Mouse (Mus musculus): ENCODE measurements at regions not wholly inside any gene's neighbourhood (a gene's known extent, or its start where the extent isn't known, plus 50 kb on each side); places are given as distances from the start of the nearest gene placed in this dataset.
"Not testable (repeated sequence)": the region's sequence is repeated elsewhere in the genome, so short reads cannot be mapped to it uniquely, and the experiment has no call there.

DNA sequence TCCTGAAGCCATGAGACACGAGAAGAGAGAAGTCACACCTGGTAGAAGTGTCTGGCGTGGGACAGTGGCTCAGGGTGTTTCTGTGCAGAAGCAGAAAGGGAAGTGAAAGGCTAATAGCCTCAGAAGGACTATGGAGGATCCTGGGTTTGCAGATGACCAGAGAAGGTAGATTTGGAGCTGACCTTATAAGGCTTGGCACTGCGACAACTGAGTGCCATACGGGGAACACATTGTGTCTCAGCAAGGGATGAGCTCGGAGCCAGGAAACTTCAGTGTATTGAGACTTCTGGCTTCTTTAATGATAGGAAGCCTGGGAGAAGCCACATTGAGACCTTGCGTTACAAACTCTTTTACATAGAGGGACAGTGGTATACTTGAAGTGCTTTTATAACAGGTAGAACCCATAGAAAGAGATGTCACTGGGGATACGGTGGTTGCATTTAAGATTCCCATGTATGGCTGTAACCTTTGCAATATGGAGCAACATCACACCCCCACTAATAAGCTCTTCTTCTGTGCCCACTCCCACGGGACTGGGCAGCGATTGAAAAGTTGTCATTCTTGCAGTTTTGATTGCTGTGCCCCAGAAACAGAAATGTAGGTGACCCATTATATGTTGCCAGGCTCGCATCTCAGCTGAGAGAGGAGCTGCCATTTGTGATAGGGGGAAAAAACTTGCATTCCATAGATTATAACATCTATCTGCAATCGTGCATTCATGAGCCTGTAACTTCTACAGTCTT, 61.8 kb upstream of the Dync1i1 start:
- no peak for ATAC-seq (replicated peaks; ENCODE audit: low FRiP score, poor library complexity, severe bottlenecking)

DNA sequence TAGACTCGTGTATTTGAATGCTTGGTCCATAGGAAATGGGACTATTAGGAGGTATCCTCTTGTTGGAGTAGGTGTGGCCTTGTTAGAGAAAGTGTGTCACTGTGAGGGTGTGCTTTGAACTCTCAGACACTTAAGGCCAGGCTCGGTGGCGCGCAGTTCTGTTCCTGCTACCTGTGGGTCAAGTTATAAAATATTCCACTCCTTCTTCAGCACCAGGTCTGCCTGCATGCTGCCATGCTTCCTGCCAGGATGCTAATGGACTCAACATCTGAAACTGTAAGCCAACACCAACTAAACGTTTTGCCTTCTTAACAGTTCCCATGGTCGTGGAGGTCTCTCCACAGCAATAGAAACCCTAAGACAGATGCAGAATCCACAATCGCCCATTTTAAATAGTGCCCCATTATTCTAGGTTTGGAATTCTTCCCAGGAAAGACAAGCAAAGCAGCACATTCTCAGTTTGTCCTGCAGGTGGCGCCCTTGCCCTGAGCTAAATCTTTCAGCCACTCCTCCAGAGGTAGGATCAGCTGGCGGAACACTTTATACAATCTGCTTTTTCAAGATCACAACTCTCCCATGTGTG, 80.2 kb upstream of the Dync1i1 start:
- no peak for ATAC-seq (replicated peaks; ENCODE audit: low FRiP score, poor library complexity, severe bottlenecking)

- no peak for ATAC-seq (replicated peaks; ENCODE audit: low FRiP score, poor library complexity, severe bottlenecking)
Observed at GRCm38 (mm10) chr6:5634222-5634621, 91.2 kb upstream of the Dync1i1 start.

GRCm38 (mm10) chr6:5633036-5633708, 92.3 kb upstream of the Dync1i1 start:
- no peak for ATAC-seq (replicated peaks; ENCODE audit: low FRiP score, poor library complexity, severe bottlenecking)

DNA sequence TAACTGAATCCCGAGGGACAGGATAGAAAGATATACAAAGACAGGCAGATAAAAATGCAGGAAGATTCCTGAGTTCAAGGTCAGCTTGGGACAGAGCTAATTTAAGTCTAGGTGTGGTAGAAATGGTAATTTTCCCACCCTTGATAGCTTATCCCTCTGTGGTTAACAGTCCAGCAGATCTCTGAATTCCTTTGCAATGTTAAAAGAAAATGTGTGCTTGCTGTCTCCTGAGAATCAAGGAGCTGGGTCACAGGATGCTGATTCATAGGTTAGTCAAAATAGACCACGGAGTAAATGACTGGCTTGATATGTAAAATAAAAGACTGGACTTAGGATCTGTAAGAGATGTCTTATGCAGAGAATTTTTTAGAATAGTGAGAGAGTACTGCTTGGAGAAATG, 101.4 kb upstream of the Dync1i1 start:
- no peak for ATAC-seq (replicated peaks; ENCODE audit: low FRiP score, poor library complexity, severe bottlenecking)

DNA sequence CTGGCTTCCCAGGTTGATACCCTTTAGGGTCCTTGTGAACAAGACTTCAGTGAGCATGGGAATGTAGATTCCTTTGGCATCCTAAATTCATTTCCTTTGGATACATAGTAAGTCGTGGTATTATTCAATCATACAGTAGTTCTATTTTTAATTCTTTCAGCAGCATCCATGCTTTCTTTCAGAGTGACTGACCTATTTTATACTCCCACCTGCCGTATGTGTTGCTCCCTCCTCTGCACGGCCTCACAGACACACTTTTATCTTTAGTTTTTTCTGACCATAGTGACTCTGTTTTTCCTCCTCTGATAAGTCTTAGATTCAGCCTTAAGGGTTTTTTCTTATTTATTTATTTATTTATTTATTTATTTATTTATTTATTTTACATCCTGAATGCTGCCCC, 103.9 kb upstream of the Dync1i1 start:
- ATAC-seq (replicated peaks; ENCODE audit: low FRiP score, poor library complexity, severe bottlenecking) = no peak

DNA sequence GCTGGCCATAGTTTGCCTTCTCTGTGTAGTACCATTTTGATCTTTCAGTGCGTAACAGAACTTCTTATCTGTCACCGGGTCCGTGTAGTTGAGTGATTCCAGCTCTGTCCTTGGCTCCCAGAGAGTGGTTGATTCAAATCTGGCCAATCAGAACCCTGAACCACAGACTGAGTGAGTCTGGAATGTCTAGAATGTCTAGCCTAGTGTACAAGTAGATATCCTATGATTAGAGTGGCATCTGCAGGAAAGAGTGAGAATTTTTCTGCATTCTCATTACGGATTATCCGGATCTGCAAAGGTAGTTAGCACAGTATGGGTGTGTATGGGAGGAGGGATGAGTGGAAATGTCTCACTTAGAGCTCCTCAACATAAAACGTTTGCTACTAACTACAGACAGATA, 97.9 kb upstream of the Pdk4 start:
- ATAC-seq (replicated peaks; ENCODE audit: low FRiP score, poor library complexity, severe bottlenecking) = no peak

DNA sequence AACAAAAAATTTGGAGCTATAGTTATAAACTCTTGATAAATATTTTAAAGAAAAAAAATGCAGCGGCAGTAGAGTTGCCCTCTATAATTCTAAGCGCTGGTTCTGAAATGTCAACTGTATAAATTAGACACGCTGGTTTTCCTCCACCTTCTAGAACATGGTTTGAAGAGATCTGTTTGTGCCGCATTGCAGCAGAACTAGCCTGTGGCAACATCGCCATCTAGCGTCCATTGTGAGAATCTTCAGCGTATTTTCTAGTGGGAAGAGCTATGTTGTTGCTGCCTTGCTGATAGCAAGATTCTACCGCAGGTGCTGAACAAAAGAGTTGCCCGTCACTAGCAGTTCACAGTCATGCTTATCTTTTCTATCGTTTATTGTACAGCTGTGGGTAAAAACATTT, 93.5 kb upstream of the Pdk4 start:
- ATAC-seq (replicated peaks; ENCODE audit: low FRiP score, poor library complexity, severe bottlenecking) = peak; percentile 70; the same call in 1 of the 2 replicates

- no peak for ATAC-seq (replicated peaks; ENCODE audit: low FRiP score, poor library complexity, severe bottlenecking)
Observed at GRCm38 (mm10) chr6:5582923-5583525, 86.9 kb upstream of the Pdk4 start.

DNA sequence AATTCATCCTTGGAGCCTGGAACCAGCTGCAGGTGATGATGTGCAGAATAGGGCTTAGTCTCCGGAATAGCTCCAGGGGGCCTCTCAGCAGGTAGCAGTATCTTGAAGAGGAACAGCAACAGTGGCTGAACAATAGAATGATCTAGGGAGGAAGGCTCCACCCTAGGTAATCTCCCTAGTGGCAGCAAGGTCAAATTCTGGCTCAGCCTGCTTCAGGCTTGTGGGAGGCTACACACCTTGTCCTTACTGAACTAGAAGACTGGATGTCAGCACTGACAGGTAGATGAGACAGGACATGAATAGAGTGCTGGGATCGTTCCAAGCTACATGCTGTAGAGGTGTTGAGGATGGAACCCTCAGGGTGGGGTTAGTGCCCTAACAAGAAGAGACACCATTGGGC, 80.8 kb upstream of the Pdk4 start:
- ATAC-seq (replicated peaks; ENCODE audit: low FRiP score, poor library complexity, severe bottlenecking) = not testable (repeated sequence)

GRCm38 (mm10) chr6:5566582-5566981, 70.5 kb upstream of the Pdk4 start:
- no peak for ATAC-seq (replicated peaks; ENCODE audit: low FRiP score, poor library complexity, severe bottlenecking)

GRCm38 (mm10) chr6:5565049-5565448, 68.9 kb upstream of the Pdk4 start:
- ATAC-seq (replicated peaks; ENCODE audit: low FRiP score, poor library complexity, severe bottlenecking) = no peak

DNA sequence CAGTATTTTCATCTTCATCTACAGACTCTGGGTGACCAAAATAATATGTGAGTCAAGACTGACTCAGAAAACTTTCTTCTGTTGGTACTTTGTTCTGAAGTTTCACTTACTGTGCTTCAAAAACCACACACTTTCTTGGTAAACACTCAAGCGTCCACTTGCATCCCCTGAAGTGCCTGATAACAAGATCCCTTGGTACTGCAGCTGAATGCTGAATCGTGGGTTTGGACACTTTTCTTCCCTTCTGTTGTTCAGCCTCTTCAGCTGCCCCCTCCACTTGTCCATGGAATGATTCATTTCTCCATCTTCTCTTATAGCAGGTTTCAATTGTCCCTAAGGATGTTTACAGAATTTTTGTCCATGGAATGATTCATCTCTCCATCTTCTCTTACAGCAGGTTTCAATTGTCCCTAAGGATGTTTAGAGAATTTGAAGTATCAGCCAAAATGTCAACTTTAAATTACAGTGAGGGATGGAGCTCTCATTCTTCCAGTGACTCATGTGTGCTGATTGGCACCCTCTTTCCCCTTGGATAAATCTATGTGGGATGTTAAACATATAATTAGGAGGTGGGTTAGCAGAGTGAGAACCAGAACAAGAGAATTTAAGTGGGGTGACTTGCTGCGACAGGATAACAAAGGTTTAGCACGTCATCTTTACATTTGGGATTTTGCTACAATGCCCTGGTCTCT, 57.7 kb upstream of the Pdk4 start:
- no peak for ATAC-seq (replicated peaks; ENCODE audit: low FRiP score, poor library complexity, severe bottlenecking)

DNA sequence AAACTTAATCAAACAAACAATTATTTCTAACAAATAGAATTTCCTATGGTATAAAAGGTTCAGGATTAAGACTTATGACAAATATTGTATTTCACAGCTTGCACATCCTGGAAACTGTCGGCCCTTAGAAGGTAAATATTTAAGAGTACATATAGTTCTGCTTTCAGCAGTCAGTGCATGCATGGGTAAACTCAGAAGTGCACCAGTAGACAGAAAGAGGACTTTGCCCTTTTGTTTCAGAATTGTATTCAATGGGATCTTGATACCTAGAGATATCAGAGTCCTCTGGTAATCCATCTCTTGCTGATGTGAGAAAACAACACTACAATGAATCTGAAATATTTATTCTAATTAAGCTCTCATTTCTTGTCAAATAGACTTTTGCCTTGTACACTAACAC, 54.0 kb upstream of the Pdk4 start:
- ATAC-seq (replicated peaks; ENCODE audit: low FRiP score, poor library complexity, severe bottlenecking) = no peak
